Mouse (Mus musculus) activated CD4-positive, CD25-positive, alpha-beta regulatory T cell, adult 9 weeks (primary cell): ENCODE measurements around the gene Chn2. TPM values are rescaled to one million over a fixed set of nuclear protein-coding genes. Genes with fewer than 3 reads are reported as not detected.

ENCODE experiments used
- polyA plus RNA-seq: library from polyadenylated mRNA; unstranded; fragments of 100-300 nt; shearing (Covaris generic); gene quantifications from one replicate; pipeline ENCODE4 v1.2.1, GENCODE M21; 2017

Chn2 gene
- 5.4 TPM for polyA plus RNA-seq

DNA sequence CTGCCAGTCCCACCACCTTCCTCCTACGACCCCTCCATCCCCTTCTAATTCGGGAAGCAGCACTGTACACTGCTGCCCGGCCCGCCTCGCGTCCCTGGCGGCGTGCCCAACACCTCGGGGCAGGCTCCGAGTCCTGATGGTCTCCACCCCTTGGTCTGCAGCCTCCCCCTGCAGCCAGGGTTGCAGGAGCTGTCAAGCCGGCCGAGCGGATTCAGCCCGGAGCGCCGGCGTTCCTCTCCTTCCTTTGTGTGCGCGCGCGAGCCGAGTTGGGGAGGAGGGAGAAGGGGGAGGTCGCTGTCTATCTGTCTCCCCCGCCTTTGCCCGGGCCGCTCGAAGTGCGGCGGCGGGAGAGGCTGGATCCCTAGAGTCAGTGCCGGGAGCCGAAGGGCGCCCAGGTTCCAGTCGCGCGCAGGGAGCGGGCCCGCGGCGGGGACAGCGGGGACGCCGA is at the start of gene Chn2:
TSS of gene Chn2 (plus strand) at position 198 of the 448 bp plus-strand sequence.

DNA sequence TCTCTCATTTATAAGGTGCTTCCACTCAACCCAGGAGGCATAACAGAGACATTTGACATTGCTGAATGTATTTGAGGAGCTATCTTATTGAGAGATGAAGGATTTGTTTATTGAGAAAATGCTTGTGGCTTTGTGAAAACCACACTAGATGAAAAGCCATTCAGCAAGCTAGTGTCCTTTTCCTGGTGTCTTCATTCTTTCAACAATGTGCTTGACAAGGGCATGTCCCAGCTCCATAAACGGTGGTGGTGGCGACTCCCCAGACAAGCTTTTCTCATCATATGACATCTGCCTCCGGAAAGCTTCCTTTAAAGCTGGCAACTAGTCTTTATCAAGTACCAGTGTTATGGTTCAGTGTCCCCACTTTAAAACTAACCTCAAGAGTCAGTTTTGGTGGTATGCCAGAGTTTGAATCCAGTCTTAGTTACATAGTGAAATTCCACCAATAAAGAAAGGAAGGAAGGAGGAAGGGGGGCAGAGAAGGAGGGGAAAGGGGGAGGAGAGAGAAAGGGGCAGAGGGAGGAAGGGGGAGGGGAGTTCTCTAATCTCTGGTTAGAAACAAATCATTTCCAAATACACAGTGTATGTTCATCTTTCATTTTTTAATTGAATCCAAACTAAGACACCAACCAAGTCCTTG is 286.0 kb downstream of the Chn2 start, which contains the start of gene Prr15:
TSS of gene Prr15 (plus strand) at position 590 of the 640 bp plus-strand sequence.

Other genes with a start within 250 kb of the Chn2 start
- gene Tril, start 218.7 kb upstream of the Chn2 start, polyA plus RNA-seq = not detected
- not detected for gene Cpvl, start 60.9 kb upstream of the Chn2 start, polyA plus RNA-seq